Mouse (Mus musculus): ENCODE measurements at regions not wholly inside any gene's neighbourhood (a gene's known extent, or its start where the extent isn't known, plus 50 kb on each side); places are given as distances from the start of the nearest gene placed in this dataset.
"Not testable (repeated sequence)": the region's sequence is repeated elsewhere in the genome, so short reads cannot be mapped to it uniquely, and the experiment has no call there.

DNA sequence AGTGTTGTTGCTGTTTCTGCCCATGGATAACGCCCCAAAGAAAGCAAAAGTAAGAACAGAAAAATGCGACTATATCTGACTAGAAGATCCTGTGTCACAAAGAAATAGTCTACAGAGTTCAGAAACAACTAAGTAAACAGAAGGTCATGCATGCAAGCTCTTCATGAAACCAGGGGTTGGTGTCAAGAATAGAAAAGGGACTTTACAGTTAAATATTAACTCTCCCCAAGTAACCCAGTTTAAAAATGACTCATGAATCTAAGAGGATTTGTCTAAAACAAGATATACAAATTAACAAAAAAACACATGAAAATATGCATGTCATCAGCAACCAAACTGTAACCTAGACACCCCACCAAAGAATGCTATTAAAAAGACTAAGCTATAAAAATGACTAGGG is 381.4 kb upstream of the Ptger4 start:
- no peak for DNase-seq (ENCODE audit: low spot score in 2 of 2)

GRCm38 (mm10) chr15:5646673-5647072 is 402.7 kb upstream of the Ptger4 start:
- no peak for DNase-seq (ENCODE audit: low spot score in 2 of 2)

DNA sequence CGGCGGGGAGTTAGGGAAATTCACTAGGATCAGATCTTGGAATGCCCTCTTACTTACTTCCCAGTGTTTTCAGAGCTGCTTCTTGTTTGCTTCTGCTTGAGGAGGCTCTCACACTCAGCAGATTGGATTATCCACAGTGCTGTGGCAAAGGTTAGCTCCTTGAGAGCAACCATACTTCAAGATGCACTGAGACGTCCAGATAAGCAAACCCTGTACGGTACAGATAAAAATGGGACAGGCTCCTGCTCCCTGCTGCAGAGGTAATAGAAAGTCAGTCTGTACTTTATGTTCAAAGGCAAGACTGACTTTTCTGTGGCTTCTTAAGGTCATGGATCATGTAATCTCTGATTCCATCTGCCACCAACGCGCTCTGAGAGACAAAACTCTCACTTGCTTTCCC is 414.8 kb upstream of the Ptger4 start:
- no peak for DNase-seq (ENCODE audit: low spot score in 2 of 2)

- no peak for DNase-seq (ENCODE audit: low spot score in 2 of 2)
Measured at GRCm38 (mm10) chr15:5660819-5661218, 416.8 kb upstream of the Ptger4 start.

GRCm38 (mm10) chr15:5671781-5672180 is 427.8 kb upstream of the Ptger4 start:
- no peak for DNase-seq (ENCODE audit: low spot score in 2 of 2)

DNA sequence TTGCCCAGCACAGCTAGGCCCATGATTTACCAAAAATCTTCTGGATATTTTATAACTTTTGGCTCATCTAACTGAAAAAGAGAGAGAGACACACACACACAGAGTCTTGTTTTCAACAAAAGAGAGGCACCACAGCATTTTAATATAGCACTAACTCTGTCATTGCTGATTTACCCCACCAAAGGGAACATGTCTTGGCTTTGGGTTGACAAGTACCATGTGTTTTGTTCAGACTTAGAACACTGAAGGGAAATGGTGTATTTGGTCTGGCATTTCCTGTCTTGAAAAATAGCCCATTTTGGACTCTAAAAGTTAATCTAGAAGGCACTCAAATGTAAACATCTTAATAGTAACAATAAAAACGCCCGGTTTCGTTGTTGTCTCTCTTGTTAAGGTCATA is 432.7 kb upstream of the Ptger4 start:
- DNase-seq (ENCODE audit: low spot score in 2 of 2): no peak

- DNase-seq (ENCODE audit: low spot score in 2 of 2): no peak
Measured at GRCm38 (mm10) chr15:5693810-5694209, 449.8 kb upstream of the Ptger4 start.

DNA sequence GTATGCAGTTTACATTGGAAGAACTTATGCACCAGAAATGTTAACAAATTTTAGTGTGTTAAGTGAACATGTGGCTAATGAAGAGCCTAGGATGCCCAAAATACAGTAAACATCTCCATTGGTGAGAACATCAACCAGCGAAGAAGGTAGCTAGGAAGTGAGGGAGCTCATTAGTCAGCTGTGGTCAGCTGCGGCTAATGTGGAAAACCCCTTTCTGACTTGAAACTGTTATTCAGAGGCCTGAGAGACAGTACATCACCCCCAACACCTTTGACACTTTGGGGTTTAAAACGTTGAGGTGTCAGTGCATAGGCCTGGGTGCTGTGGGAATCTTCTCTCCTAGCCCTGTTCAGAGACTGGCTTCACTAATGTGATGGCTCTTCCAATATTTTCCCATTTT is 451.0 kb upstream of the Ptger4 start:
- DNase-seq (ENCODE audit: low spot score in 2 of 2): no peak

DNA sequence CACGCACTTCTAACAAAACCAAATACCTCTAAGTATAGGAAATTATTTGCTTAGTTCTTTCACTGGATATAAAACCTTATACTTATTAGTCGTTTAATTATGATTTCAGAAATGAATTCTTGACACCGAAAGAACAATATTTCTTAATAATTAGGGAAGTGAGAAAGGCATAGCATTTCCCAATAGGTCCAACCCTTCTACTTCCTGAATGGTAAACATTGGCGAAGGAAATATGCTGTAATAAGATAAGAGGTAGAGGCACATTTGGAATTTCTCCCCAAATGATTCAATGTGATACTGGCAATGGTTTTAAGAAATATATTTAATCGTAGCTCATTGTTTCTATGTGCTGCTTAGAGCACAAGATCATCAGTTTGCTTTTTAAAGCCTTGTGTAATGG is 464.5 kb upstream of the Ptger4 start:
- DNase-seq (ENCODE audit: low spot score in 2 of 2): no peak

- no peak for DNase-seq (ENCODE audit: low spot score in 2 of 2)
Measured at GRCm38 (mm10) chr15:5740658-5741057, 496.7 kb upstream of the Ptger4 start.

GRCm38 (mm10) chr15:5743893-5744292 is 499.9 kb upstream of the Ptger4 start:
- no peak for DNase-seq (ENCODE audit: low spot score in 2 of 2)

DNA sequence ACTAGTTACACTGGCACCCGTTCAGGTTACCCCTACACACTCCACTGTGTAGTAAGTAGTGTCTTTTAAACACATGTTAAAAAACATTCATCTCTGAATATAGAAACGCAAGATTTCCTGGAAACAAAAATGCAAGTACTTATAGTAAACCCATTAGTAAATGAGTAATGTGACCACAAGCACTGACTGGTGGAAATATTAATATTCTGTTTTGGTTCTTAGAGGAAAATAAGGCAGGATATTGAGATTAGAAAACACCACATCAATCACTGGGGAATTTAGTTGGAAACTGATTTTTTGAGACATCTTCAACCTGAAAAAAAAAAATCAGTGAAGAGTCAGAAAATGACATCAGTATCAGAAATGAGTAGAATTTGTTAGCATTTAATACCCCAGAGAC is 514.7 kb upstream of the Ptger4 start:
- no peak for DNase-seq (ENCODE audit: low spot score in 2 of 2)

- no peak for DNase-seq (ENCODE audit: low spot score in 2 of 2)
Measured at GRCm38 (mm10) chr15:5762216-5762615, 518.2 kb upstream of the Ptger4 start.

DNA sequence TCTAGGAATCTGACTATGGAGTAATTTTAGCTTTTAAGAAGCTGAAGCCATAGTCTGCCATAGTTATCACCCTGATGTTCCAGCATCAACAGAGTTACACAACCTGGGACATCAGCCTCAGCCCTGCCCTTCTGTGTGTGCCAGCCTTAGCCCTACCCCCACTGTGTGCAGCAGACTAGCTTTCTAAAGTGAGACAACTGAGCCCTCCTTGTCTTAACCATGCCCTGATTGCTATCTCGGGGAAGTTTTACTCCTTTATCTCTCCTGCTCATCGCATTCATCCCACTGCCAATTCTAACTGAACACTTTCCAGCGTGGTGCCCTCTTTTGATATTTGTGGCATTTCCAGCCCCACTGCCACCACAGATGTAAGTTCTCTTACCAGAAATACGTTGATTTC is 522.5 kb upstream of the Dab2 start:
- DNase-seq (ENCODE audit: low spot score in 2 of 2): no peak

- DNase-seq (ENCODE audit: low spot score in 2 of 2): no peak
Measured at GRCm38 (mm10) chr15:5799917-5800316, 499.7 kb upstream of the Dab2 start.

DNA sequence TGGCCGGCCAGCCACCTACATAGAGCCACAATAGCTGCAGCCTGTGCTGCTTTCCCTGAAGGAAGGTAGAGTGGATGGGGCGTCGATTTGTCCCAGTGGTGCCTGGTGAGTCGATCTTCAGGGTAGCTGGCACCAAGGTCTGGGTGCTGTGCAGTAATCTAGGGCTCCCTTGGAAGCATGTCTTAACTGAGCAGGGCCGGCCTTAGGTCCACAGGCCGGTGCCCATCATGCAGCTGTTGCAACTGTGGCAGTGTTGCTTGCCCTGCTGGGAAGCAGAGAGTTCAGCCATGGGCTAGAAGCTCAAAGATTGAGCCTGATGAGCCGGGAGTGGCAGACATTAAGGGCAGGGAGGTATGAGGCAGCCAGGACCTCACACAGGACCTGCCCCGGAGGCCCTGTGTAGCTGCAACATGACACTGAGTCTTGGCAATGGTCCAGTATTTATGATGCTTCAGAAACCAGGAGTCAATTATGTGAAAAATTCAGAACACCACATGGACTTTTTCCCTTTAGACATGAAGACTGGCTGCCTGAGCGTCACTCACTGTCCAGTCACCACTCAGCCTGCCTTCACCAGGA is 488.3 kb upstream of the Dab2 start:
- DNase-seq (ENCODE audit: low spot score in 2 of 2): no peak

GRCm38 (mm10) chr15:5811958-5812357 is 487.6 kb upstream of the Dab2 start:
- DNase-seq (ENCODE audit: low spot score in 2 of 2): no peak

GRCm38 (mm10) chr15:5817901-5818576 is 481.5 kb upstream of the Dab2 start:
- no peak for DNase-seq (ENCODE audit: low spot score in 2 of 2)

DNA sequence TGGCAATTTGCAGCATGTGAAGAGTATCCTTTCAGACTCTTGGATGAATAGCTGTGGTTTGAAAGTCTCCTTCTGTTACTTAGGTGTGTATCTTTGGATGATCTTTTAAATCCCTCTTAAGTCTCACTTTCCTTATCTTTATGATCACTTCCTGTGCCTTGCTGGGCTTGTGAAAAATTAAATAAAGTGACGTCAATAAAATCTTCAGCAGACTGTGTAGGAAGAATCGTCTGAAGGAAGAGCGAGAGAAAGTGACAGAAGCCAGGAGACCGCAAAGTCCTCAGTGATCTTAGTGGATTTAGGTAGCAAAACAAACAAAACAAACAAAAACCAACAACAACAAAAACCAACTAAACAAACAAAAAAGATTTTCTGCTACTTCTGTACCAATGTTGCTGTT is 459.6 kb upstream of the Dab2 start:
- no peak for DNase-seq (ENCODE audit: low spot score in 2 of 2)

GRCm38 (mm10) chr15:5841369-5842149 is 458.0 kb upstream of the Dab2 start:
- not testable (repeated sequence) for DNase-seq (ENCODE audit: low spot score in 2 of 2)

GRCm38 (mm10) chr15:5846571-5846970 is 453.0 kb upstream of the Dab2 start:
- DNase-seq (ENCODE audit: low spot score in 2 of 2): no peak

DNA sequence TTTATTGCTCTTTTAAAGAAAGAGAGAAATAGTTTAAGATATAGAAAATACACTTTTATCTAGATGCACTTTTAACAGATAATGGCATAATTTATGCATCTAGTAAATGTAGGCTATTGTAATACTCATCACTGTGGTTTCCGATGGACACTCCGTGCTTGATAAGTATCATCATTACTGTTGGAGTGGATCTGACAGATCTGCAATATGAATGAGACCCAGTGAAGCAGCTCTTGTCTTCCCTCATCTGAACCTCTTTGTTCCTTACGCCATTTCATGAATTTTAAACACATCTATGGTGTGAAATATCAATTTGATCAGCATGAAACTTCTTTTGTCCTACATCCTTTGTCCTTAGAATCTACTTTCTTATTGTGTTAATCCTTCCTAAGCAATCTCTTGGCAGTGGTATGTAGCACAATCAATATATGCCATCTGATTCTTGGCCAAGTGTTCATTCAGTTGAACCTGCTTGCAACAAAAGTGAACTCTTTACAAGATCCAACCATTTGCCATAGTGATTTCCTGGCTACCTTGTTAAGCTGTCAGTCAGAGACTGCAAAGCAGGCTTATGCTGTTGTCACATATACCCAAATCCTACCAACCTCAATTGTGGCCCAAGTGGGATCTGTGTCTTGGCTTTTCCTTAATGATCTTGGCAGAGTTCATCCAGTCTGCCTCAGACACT is 452.0 kb upstream of the Dab2 start:
- DNase-seq (ENCODE audit: low spot score in 2 of 2): no peak

DNA sequence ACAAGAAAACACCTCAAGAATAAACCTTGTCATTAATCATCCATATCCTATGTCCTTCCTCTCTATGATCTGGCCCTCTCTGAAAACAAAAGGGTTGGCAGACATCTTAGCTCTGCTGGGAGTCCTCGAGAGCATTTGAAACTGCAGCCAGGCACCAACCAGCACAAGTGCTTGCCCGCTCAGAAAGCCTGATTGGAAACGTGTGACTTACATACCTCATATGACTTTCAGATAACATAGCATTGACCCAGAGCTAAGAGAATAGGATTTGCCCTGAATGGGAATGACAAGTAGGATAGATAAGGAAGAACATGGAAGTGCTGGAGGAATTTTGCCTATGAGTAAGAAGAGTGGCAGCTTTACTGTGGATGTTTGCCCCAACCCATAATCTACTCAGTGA is 447.1 kb upstream of the Dab2 start:
- no peak for DNase-seq (ENCODE audit: low spot score in 2 of 2)

All from frontal cortex, postnatal 25 days (tissue).